Mouse (Mus musculus): ENCODE results near the gene Poc1b.
A peak's percentile ranks its signal among the peaks of the same experiment; 100 is the strongest.

Gene Poc1b

GRCm38 (mm10) chr10:99163002-99163401, 56.2 kb downstream of the Poc1b start:
- no peak for DNase-seq

GRCm38 (mm10) chr10:99164871-99165477, 58.1 kb downstream of the Poc1b start:
- peak; percentile 77 for DNase-seq

GRCm38 (mm10) chr10:99165751-99166282, 59.0 kb downstream of the Poc1b start:
- no peak for DNase-seq

- DNase-seq = no peak
These were observed 59.6 kb downstream of the Poc1b start for GRCm38 (mm10) chr10:99166392-99166791.

GRCm38 (mm10) chr10:99168404-99168803, 61.6 kb downstream of the Poc1b start:
- no peak for DNase-seq

GRCm38 (mm10) chr10:99168840-99169764, 62.3 kb downstream of the Poc1b start:
- DNase-seq = peak; percentile 49

GRCm38 (mm10) chr10:99169765-99170129, 62.9 kb downstream of the Poc1b start:
- DNase-seq = no peak

GRCm38 (mm10) chr10:99171961-99172497, 65.2 kb downstream of the Poc1b start:
- DNase-seq = peak; percentile 77

GRCm38 (mm10) chr10:99172906-99173507, 66.2 kb downstream of the Poc1b start:
- no peak for DNase-seq

- no peak for DNase-seq
These were observed 70.1 kb downstream of the Poc1b start for GRCm38 (mm10) chr10:99176911-99177310.

- no peak for DNase-seq
These were observed 71.3 kb downstream of the Poc1b start for GRCm38 (mm10) chr10:99178118-99178517.

GRCm38 (mm10) chr10:99179122-99179521, 72.3 kb downstream of the Poc1b start:
- no peak for DNase-seq

- no peak for DNase-seq
These were observed 72.7 kb downstream of the Poc1b start for GRCm38 (mm10) chr10:99179566-99179965.

GRCm38 (mm10) chr10:99181497-99181896, 74.7 kb downstream of the Poc1b start:
- DNase-seq = no peak

GRCm38 (mm10) chr10:99182107-99182506, 75.3 kb downstream of the Poc1b start:
- DNase-seq = no peak

- no peak for DNase-seq
These were observed 81.3 kb downstream of the Poc1b start for GRCm38 (mm10) chr10:99188175-99188574.

GRCm38 (mm10) chr10:99188656-99189603, 82.1 kb downstream of the Poc1b start:
- no peak for DNase-seq

- DNase-seq = peak; percentile 49
These were observed 84.0 kb downstream of the Poc1b start for GRCm38 (mm10) chr10:99190798-99191197.

- DNase-seq = no peak
These were observed 87.7 kb downstream of the Poc1b start for GRCm38 (mm10) chr10:99194451-99195055.

GRCm38 (mm10) chr10:99196556-99196955, 89.7 kb downstream of the Poc1b start:
- DNase-seq = no peak

- DNase-seq = peak; percentile 55
These were observed 90.3 kb downstream of the Poc1b start for GRCm38 (mm10) chr10:99197125-99197524.
